Mouse (Mus musculus) heart, adult 10 weeks (tissue): ENCODE measurements around the gene Odf3l1. TPM values are rescaled to one million over a fixed set of nuclear protein-coding genes. Genes with fewer than 3 reads are reported as not detected.

Experiments
- polyA plus RNA-seq: library from polyadenylated mRNA; stranded (reverse); fragments of 350-450 nt; fragmentation: Illumina TruSeq; extraction: RNeasy Lipid Tissue Mini Kit (QIAGEN cat#74804); gene quantifications from one replicate; pipeline ENCODE4 v1.2.3, GENCODE M21; 2014; ENCODE audit warnings: low read depth, low replicate concordance

Gene Odf3l1
- not detected for polyA plus RNA-seq

GRCm38 (mm10) chr9:56864216-56864729 is at the start of gene Odf3l1:
Gene Odf3l1, minus strand, starts transcription at chr9:56864679.

GRCm38 (mm10) chr9:56864832-56865231 is 353 bp upstream of the Odf3l1 start, which contains the start of gene Cspg4:
Gene Cspg4, plus strand, starts transcription at chr9:56865033.

Other genes starting within 250 kb of the Odf3l1 start
- 1.4 TPM for gene Lingo1, start 68.2 kb downstream of the Odf3l1 start, polyA plus RNA-seq
- gene Cspg4, start 354 bp upstream of the Odf3l1 start, polyA plus RNA-seq, result 11.3 TPM
- gene Snx33, start 63.7 kb upstream of the Odf3l1 start, polyA plus RNA-seq, result 6.0 TPM
- gene Imp3, start 72.8 kb upstream of the Odf3l1 start, polyA plus RNA-seq, result 57.7 TPM
- 15.4 TPM for gene Snupn, start 86.2 kb upstream of the Odf3l1 start, polyA plus RNA-seq
- gene Ptpn9, start 130.2 kb upstream of the Odf3l1 start, polyA plus RNA-seq, result 8.3 TPM
- gene Sin3a, start 207.4 kb upstream of the Odf3l1 start, polyA plus RNA-seq, result 15.7 TPM